Mouse (Mus musculus): ENCODE measurements around the gene Tut1.
"Not testable (repeated sequence)": the region's sequence is repeated elsewhere in the genome, so short reads cannot be mapped to it uniquely, and the experiment has no call there.

Tut1 gene

DNA sequence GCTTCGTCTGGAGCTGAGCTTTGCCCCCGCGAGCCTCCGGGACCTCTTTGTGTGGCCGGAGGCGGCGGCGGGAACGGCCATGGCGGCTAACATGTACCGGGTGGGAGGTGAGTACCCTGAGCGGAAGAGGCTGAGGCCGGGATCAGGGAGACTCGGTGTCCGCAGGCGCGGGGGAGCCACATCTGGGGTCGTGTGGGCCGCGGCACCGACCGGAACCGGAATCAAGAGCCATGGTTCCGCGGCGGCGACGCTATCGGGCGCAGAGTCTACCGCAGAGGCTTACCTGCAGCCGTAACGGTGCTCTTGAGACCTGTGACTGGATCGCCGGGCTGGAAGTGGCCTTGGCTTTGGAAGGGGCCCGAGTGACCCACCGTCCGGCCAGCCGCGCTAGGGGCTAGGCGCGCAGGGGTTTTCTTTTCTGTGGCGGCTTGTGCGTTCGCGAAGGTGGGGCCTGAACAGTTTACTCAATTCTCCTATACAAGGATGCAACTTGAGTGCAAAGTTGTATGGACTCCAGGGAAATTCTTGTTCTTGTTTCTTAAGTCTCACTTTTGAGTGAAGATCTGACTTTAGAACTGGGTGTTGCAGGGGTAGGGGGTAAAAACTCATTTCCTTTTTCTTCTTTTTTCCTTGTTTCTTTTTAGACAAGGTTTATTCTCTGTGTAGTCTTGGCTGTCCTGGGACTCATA lies 11.2 kb upstream of the Tut1 start:
- no peak for DNase-seq (ENCODE audit: low spot score)

DNA sequence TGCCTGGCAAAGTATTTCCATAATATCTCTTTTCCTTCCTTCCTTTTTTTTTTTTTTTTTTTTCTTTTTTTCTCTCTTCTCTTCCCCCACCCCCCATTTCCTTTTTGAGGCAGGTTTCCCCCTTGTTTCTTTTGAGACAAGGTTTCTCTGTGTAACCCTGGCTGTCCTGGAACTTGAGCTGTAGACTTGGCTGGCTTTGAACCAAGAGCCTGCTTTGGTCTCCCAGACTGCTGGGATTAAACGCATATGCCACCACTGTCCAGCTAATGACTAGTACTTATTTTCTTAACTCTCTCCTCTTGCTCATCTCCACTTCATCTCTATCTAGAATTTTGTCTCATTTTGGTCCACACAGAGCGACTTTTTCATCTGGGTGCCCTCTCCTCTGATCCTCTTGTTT lies 10.6 kb upstream of the Tut1 start:
- DNase-seq (ENCODE audit: low spot score), result no peak

DNA sequence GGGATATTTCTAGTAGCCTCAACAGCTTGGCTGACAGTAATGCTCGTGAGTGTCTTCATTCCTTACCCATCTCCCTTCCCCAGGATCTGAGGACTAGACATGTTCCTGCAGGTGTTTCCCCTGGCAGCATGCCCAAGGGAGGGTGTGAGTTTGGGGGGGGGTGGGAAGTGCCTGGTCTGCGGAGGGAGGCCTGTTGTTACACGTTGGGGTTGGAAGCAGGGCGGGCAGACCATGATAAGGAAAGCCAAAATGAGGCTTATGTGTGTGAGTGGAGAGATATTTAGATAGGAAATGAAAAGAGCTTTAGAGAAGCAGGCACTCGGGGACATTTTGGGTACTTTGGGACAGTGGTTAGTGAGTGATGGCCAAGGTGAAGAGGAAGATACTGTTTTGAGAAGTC lies 9.6 kb upstream of the Tut1 start:
- no peak for DNase-seq (ENCODE audit: low spot score)

DNA sequence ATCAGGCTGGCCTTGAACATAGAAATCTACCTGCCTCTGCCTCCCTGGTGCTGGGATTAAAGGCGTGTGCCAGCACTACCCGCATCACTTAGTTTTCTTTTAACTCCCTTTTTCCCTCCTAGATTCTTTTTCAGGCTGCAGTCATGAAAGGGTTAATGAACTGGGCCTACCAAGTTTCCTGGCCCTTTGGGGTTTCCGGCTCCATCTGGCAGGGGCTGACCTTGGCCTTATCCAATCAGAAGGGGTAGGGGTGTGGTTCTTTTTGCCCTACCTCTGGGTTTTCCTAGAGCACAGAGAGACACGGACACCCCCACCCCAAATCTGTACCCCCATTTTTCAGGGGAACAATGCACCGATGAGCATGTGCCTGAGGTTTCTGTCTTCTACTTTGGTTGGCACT lies 8.9 kb upstream of the Tut1 start:
- peak; percentile 58 for DNase-seq (ENCODE audit: low spot score)

DNA sequence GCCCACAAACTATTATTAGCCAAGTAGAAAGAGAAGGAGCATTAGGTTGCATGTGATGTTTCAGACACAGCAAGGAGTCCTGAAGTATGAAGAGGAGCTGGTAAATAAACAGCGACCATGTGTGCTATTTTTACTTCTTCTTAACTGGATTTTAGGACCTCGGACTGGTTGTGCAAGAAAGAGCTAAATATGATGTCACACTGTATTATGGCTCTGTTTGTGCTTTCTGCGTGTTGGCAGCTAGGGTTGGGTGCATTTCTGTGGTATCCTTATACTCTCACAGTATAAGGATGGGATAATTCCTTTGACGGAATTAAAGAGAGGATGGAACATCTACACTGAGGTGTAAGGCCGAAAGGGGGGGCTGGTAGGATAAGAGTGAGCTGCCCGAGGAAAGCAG lies 8.4 kb upstream of the Tut1 start:
- DNase-seq (ENCODE audit: low spot score), result no peak

DNA sequence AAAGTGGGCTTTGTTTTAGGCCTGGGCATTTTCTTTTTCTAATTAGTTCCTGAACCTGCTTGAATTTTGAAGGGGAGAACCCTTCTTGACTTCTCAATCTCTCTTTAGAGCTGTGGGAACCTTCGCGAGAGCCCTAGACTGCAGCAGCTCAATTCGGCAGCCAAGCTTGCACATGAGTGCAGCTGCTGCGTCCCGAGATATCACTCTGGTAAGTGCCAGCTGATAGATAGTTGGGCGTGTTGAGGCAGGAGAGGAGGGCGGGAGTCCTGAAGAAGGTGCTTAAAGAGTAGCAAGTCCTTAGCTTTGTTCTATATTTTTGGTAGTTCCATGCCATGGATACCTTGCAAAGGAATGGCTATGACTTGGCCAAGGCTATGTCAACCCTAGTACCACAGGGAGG lies 6.7 kb upstream of the Tut1 start:
- no peak for DNase-seq (ENCODE audit: low spot score)

DNA sequence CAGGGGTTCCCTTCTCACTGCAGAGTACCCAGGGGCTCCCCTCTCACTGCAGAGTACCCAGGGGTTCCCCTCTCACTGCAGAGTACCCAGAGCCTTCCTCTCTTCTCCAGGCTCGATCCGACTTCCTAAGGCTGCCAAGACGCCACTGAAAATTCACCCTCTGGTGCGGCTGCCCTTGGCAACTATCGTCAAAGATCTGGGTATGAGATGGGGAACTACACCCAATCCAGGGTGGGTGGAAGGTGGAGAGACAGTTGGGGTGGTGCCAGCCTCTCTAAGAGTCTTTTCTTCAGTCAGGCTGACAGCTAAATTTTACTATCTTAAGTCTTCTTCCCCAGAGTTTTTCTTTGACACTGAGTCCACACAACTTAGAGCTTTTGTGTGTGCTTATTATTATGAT lies 3.5 kb upstream of the Tut1 start:
- no peak for DNase-seq (ENCODE audit: low spot score)

DNA sequence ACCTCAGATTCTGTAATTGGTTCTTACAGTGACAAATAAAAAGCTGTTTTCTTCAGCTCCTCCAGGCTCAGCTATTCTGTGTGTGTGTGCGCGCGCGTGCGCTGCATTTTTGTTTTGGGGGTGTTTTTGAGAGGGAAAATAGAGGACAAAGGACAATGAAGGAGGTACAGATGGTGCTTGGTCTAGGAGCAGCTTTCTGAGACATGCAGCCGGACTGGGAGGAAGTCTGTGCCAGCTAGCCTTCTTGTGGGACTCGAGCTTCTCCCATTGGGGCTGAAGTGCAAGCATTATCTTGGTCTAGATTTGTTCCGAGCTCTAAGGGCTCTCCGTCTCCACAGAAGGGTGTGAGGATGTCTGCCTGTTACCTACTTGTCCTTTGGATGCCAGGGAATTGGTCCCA lies 1.4 kb upstream of the Tut1 start:
- no peak for DNase-seq (ENCODE audit: low spot score)

DNA sequence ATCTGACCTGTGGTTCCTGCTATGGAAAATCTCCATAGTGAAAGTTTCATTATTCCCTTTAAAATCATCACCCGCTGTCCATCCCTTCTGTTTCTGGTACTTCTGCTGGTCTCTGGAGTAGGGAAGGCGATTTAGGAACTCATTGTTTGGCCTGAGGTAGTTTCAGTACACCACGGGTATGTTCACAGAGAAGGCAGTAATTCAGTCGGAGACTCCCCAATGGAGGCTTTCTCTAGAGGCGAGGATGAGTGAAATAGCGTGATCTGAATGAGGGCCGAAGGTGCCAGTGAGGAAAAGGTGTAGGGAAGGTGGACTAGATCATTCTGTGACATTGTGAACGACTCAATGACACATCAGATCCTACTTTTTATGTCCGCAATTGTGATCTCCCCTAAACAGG lies 524 bp downstream of the Tut1 start:
- DNase-seq (ENCODE audit: low spot score), result no peak

DNA sequence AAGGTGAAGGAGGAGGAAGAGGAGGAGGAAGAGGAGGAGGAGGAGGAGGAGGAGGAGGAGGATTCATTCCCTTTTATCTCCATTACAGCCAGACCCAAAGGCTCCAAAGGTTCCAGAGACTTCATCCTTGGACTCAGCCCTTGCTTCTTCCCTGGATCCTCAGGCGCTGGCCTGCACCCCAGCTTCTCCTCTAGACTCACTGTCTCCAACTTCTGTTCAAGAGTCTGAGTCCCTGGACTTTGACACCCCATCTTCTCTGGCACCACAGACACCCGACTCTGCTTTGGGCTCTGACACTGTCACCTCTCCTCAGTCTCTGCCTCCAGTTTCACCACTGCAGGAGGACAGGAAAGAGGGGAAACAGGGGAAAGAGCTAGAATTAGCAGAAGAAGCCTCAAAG lies 8.6 kb downstream of the Tut1 start:
- no peak for DNase-seq (ENCODE audit: low spot score)

DNA sequence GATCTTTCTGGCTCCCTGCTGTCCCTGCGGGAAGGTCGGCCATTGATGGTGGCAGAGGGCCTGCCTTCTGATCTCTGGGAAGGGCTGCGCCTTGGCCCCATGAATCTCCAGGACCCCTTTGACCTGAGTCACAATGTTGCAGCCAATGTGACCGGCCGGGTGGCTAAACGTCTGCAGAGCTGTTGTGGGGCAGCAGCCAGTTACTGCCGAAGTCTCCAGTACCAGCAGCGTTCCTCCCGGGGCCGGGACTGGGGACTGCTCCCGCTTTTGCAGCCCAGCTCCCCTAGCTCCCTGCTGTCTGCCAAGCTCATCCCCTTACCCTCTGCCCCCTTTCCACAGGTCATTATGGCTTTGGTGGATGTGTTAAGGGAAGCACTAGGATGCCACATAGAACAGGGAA lies 11.4 kb downstream of the Tut1 start:
- DNase-seq (ENCODE audit: low spot score), result no peak

DNA sequence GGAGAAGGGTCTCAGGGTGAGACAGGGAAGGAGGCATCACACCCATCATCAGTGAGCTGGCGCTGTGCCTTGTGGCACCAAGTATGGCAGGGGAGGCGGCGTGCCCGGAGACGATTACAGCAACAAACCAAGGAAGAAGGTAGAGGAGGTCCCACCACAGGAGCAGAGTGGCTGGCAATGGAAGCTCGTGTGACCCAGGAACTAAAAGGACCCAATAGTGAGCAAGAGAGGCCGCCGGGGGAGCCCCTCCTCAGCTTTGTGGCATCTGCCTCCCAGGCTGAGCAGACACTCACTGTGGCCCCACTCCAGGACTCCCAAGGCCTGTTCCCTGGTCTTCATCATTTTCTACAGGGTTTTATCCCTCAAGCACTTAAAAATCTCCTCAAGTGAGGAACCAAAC lies 12.1 kb downstream of the Tut1 start:
- peak; percentile 32 for DNase-seq (ENCODE audit: low spot score)

DNA sequence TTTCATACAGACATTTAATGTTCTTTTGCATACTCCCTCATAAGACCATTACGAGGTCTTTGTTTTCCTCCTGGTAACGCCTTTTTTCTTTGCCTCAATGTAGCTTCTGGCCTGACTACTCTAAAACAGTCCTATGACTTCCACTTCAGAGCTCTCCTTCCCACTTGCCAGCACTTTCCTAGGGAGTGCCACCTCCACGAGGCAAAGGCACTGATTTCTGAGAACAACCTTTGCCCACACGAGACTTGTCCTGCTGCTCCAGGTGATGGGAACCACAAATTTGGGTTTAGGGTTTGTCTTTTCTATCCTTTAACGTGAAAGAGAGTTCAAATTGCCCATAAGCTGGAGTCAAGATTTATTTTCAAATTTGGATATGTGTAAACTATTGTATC lies 12.5 kb downstream of the Tut1 start:
- DNase-seq (ENCODE audit: low spot score), result no peak

DNA sequence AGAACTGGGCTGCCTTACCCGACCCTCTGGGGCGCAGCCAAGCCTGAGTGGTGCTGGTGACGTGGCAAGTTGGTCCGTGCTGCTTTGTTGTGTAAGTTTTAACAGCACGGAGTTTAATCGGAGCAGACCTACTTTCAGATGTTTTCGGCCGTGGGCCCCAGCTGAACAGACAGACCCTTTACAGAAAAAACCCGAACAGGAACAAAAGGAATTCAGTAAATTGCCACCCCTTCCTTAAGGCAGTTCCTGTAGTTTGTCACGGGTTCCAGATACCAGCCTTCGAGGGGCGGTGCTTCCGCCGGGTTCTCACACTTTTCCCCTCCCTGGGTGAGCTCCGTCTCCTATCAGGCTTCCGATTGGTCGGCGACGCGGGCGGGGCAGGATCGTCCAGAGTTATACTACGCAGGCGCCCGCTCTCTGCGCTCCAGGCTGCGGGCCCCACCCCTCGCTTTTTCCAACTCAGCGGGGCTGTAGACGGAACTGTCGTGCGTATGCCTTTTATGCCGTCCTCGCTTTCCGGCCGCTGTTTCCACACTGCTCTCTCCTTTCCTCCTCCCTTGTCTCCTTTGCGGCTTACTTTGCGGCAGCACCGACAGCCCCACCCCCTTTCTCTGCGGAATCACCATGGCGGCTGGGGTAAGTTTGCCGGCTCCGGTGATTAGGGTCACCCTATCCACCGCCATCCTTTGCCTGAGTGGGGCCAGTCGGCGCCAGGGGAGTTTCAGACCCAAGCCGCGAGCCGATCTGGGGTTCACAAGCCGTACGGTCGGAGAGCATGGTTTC lies 13.1 kb downstream of the Tut1 start, which contains the start of gene Eef1g:
Eef1g (plus strand) TSS at position 452 of the 783 bp plus-strand sequence.
- peak; percentile 100 for DNase-seq (ENCODE audit: low spot score)

DNA sequence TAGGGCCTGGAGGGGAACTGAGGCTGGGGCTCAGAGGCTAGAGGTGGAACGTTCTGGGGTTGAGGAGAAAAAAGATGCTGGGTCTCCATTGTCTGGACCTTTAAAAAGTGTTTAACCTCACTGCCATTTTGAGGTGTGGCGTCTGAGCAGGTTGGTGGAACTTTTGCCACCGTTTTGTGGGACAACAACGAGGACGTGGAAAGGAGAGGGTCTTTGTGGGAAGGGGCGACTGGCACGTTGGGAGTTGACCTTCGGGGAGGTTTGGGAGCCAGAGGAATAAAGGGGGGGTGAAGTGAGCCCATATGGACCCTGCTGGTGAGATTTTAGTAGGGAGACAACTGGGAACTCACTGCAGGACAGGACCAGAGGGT lies 13.7 kb downstream of the Tut1 start:
- DNase-seq (ENCODE audit: low spot score), result no peak

DNA sequence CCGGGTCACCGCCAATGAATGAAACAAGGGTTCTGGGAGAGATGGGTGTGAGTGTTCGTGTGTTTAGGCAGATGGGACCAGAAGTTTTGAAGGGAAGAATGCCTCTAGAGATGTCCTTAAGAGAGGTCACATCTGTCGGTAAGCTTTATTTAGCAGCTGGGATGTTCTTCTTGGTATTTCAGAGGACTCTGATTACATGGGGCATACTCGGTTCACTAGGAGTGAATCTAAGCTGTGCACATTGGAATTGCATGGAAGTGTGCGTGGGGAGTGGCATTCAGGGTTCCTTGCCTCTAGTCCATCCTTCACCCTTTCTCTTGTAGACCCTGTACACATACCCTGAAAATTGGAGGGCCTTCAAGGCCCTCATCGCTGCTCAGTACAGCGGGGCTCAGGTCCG lies 14.2 kb downstream of the Tut1 start:
- no peak for DNase-seq (ENCODE audit: low spot score)

DNA sequence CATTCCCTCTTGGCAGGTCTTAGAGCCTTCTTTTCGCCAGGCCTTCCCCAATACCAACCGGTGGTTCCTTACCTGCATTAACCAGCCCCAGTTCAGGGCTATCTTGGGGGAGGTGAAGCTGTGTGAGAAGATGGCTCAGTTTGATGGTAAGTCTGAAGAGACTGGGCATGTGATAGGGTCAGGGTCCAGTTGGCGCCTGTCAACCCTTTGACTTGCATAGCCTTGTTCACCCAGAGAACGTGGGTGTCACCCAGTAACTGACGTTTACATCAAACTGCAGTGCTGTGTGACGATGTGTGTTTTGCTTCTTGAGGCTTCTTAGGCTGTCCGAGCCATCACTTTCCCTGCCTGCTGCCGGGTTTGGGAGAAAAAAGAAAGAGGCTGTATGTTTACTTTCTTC lies 18.8 kb downstream of the Tut1 start:
- not testable (repeated sequence) for DNase-seq (ENCODE audit: low spot score)

DNA sequence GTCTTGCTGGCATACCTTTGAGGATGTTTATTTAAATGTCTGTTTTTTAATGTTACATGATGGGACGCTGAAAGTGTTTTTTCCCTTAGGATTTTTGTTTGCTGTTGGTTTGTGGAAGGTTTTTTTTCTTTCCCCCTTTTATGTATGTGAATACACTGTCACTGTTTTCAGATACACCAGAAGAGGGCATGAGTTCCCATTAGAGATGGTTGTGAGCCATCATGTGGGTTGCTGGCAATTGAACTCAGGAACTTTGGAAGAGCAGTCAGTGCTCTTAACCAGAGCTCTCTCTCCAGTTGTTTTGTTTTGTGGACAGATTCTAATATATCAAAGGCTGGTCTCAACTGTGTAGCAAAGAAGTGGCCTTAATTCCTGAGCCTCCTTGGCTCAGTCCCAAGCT lies 21.0 kb downstream of the Tut1 start:
- DNase-seq (ENCODE audit: low spot score), result no peak

DNA sequence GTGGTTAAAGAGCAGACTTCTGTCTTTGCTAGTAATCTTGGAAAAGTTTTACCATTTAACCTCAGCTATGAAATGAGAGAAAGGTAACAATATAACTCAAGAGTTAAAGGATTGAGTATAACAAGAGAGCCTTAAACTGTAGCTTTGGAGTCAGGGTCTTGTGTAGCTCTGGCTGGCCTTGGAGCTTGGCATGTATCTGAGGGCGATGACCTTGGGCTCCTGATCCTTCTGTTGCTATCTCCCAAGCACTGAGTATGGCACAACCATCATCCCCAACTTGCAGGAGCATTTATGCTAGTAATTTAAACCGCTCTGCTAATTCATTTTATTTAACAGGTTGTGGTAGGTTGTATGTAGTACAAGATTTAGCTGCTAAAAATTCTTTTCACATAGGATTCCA lies 21.8 kb downstream of the Tut1 start:
- no peak for DNase-seq (ENCODE audit: low spot score)

DNA sequence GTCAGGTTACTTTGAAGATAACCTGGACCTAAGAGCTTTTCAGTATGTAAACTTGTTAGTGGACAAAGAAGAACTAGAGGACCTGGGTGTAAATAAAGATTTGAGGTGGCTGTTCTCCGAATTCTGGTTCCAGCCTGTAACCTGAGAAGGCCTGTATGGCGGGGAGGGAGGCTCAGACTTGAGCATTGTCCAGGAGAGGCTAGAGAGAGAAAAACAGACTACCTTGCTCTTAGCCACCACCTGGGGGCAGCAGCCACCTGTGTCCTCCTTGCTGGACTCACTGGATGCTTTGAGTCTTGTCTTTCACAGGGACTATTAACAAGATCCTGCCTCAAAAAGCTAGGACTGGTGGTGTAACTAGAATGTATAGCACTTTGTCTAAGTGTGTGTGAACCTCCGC lies 22.9 kb downstream of the Tut1 start:
- DNase-seq (ENCODE audit: low spot score), result no peak

DNA sequence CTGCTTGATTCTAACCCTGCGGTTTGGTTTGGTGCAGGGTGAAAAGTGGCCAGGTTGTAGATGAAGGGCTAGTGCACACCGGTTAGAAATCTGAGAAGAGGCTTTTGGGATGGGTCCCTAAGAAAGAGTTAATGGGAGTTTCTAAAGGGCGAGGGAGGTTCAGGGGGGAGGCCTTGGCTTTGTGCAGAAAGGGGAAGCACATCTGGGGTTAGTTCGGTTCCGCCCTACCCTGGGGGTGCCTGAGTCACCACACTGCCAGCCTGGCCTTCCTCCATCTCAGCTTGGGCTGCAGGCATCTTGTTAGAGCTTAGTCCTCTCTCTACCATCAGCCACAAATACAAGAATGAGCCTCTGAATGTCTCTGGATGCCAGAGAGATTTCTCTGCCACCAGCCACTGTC lies 27.1 kb downstream of the Tut1 start:
- DNase-seq (ENCODE audit: low spot score), result no peak

DNA sequence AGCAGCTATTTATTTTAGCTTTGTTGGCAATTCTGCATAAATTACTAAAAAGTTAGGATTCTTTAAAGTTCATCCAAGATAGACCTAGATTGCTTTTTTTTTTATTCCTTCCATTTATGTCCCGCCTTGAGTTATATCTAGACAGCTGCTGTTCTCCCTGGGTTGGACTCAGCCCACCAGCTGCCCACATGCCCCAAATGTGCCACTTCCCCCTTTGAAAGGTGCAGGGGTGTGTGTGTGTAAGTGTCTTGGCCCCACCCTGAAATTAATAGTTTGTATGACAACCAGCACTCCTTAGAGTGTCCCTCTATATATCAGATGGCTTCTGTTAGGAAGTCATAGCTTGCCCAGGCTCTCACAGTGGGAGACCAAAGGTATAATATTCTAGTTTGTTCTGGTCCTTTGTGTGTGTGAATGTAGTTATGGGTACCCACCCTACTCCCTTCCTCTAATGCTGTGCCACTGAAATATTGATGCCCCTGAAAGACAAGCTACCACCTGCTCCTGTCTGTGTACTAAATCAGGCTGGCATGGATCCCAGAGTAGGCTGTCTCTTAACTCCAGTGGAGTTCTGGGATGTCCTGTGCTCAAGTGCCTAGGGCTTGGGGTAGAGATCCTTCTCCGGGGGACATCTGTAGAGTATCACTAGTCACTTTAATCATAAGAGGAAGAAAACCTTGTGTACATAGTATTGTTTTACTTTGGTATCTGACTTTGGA lies 28.0 kb downstream of the Tut1 start:
- no peak for DNase-seq (ENCODE audit: low spot score)
